Mouse (Mus musculus) gastrocnemius, postnatal 4 days (tissue): ENCODE measurements at regions not wholly inside any gene's neighbourhood (a gene's known extent, or its start where the extent isn't known, plus 50 kb on each side); places are given as distances from the start of the nearest gene placed in this dataset.

ENCODE experiments used
- DNase-seq, 2 experiments: peaks; one replicate each; pipeline ENCODE4 v3.0.0; 2021 to 2022; ENCODE audit warnings: low spot score in 2 of 2, mixed read lengths in 2 of 2

DNA sequence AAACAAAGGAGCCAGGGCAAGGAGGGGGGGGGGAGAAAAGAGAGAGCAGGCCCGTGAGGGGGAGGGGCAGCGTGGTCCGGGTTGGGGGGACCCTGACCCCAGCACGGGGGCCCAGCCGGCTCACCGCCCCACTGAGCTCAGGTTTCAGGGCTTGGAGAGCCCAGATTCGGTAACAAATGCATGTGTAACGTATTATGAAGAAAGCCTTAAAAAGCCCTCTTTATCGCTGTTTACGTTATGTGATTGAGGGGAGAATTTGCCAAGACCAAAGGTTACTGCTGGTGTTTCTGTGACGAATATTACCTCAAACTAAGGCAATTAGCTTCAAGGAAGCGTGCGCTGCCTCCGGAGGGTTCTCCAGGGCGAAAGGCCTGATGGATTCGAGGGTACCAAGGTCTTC lies 54.2 kb downstream of the Barx1 start:
- DNase-seq = no peak

- no peak for DNase-seq
Observed at GRCm38 (mm10) chr13:48717451-48717850, 54.7 kb downstream of the Barx1 start.

GRCm38 (mm10) chr13:48723676-48724075 lies 60.9 kb downstream of the Barx1 start:
- no peak for DNase-seq

GRCm38 (mm10) chr13:48726430-48726829 lies 63.6 kb downstream of the Barx1 start:
- no peak for DNase-seq

DNA sequence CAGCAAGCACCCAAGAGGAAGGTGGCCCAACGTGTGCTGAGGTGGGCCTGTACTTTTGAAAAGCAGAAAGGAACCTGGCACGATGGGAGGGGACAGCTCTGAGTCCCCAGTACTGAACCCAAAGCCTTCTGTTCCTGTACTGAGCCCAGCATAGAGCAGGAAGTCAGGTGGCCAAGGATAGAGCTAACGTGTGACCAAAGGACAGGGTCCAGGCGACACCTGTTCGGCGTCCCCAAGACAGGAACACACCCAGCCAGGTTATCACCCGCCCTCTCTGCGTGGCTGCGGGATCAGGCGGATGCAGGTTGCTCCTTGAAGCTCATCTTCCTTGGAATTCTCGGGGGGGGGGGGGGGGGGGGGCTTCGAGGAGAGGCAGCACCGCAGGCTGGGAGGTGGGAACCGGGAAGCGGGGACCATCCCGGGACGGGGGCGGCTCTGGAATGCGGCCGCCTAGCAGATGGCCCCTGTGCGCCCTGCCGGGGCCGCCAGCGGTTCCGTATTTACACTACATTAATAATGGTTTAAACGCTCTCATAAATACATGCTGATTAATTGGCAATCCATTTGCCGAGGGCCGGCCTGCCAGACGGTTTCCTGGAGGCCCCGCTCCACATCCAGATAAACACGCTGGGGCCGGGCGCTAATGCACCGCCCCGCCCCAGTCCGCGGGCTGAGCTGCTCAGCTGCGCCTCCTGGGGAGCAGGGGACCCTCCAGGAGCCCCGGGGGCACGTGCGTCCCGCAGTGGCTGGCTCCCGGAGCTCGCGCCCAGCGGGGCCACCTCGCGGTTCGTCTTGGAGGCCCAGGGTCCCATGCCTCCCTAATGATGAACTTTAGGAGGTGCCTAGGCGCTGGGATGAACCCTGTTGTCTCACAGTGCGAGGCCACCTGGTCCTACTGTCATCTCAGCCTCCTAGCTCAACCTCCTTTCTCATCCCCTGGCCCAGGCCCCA lies 68.5 kb downstream of the Barx1 start:
- DNase-seq = peak in 1 of 2 experiments; percentile 27

- DNase-seq = peak in 1 of 2 experiments; percentile 28
Observed at GRCm38 (mm10) chr13:48732168-48732841, 69.5 kb downstream of the Barx1 start.

DNA sequence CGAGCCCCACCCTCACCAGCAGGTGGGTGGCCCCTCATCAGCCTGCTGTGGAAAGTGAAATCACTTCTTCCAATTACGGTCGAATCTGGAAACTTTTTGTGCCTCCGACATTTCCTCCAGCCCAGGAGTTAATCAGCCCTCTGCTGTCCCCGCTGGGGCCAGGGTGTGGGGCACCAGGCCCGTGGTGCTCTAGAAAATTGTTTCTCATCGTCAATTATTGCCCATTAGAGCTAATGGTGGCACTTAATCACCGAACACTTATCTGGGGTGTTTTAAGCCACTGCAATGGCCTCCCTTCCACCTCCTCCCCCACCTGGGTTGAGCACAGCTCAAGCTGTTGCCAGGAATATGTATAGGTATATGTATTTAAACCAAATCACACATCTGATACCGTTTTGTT lies 72.2 kb downstream of the Barx1 start:
- DNase-seq = no peak

- no peak for DNase-seq
Observed at GRCm38 (mm10) chr13:48745566-48745965, 82.8 kb downstream of the Barx1 start.

DNA sequence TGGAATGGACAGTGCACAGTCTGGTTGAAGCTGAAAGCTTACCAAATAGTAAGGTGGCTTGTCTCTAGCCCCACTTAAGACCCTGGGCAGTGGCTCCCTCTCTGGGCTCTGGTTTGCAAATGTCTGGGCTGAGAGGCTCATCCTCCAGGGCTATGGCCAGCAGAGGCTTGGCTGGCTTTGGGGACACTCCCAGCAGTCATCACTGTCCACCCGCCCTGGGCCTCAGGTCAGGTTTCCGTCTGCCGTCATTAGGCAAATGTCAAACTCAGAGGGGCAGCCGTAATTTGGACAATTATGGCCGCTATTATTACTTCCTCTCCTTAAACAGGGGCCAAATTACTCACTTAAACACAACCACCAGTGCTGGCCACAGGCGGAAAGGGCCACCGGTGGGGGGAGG lies 83.5 kb downstream of the Barx1 start:
- DNase-seq = no peak
